Mouse (Mus musculus) midbrain, embryonic 10.5 days (tissue): ENCODE results near the gene Cdk13. TPM values are rescaled to one million over a fixed set of nuclear protein-coding genes. Genes with fewer than 3 reads are reported as not detected.

Experiments
- DNase-seq: peaks from one replicate; pipeline ENCODE4 v3.0.0-alpha.2; 2017; ENCODE audit warnings: low spot score
- H3K27ac ChIP-seq: fragments of 300-500 bp; sonication (generic); replicated peaks from 2 replicates; pipeline ENCODE4 v1.5.1; 2016; ENCODE audit warnings: mild to moderate bottlenecking
- H3K27me3 ChIP-seq: fragments of 300-500 bp; sonication (generic); 2 replicates; pipeline ENCODE4 v1.6.1; 2016; ENCODE audit warnings: low read depth, mild to moderate bottlenecking; ENCODE audit not compliant: poor library complexity, severe bottlenecking
- H3K36me3 ChIP-seq: fragments of 300-500 bp; sonication (generic); 2 replicates; pipeline ENCODE4 v1.6.1; 2016; ENCODE audit warnings: mild to moderate bottlenecking, moderate library complexity
- H3K4me1 ChIP-seq: fragments of 300-500 bp; sonication (generic); 2 replicates; pipeline ENCODE4 v1.6.1; 2016
- H3K4me3 ChIP-seq: fragments of 300-500 bp; sonication (generic); 2 replicates; pipeline ENCODE4 v1.5.1; 2016; ENCODE audit warnings: mild to moderate bottlenecking, moderate library complexity
- H3K9me3 ChIP-seq: fragments of 300-500 bp; sonication (generic); replicated peaks from 2 replicates; pipeline ENCODE4 v1.6.1; 2016; ENCODE audit warnings: mild to moderate bottlenecking
- WGBS: fragments of 180-500 bp; shearing (Covaris S2); methylation state at CpG from one replicate; pipeline ENCODE4 v1.1.7; 2016; 5-methylcytosine and 5-hydroxymethylcytosine counted together
- microRNA counts: library from miRNA; unstranded; fragments of <30 nt; microRNA quantifications from one replicate; lab custom pipeline; 2017
- microRNA-seq: library from miRNA; unstranded; fragments of <30 nt; microRNA quantifications from one replicate; pipeline ENCODE4, GENCODE M21; 2017
- polyA plus RNA-seq: library from polyadenylated mRNA; unstranded; fragments of >200 nt; fragmentation: Nextera tagmentation; extraction: Ambion mirVana; gene quantifications from 2 replicates; pipeline ENCODE4 v1.2.1, GENCODE M21; 2016

Gene Cdk13
- polyA plus RNA-seq, 1 experiment from 2014 or later = 11.2 TPM

DNA sequence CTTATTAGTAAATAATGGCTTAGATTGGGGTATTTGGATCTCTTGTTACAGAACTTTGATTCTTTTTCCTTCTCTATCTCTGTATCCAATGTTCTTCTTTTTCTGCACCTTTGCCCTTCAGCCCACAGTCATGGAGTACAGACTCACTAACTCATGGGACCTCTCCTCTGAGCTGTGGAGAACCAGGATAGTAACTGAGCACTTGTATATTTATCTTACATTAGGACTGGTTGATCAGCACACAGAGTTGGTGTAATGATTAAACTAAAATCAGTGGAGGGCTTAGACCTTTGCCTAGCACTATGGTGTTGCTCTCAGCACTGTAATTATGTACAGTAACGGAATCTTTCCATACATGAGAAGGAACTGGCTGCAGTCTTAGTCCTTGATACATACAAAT is 133.8 kb downstream of the Cdk13 start:
- 81% methylated on average over 1 of the region's 1 CpGs for WGBS
- no peak overlapping the region for H3K4me3 ChIP-seq

DNA sequence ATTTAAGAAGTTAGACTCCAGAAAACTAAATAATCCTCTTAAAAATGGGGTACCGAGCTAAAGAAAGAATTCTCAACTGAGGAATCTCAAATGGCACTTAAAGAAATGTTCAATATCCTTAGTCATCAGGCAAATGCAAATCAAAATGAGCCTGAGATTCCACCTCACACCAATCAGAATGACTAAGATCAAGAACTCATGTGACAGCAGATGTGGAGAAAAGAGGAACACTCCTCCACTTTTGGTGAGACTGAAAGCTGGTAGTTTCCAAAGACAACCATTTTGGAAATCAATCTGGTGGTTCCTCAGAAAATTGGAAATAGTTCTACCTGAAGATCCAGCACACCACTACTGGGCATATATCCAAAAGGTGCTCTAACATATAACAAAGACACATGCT is 137.5 kb downstream of the Cdk13 start:
- Histone ChIP-seq H3K27me3 (no peaks in the 10 kb centered on the region), H3K4me1 (no peaks in the 10 kb centered on the region), H3K27ac (no peak overlapping the region), H3K4me3 (no peak overlapping the region), H3K9me3 (no peaks in the 10 kb centered on the region), H3K36me3 (no peaks in the 10 kb centered on the region)
- WGBS = 86% methylated on average over 1 of the region's 1 CpGs
- DNase-seq = no peak

More for the DNA sequence above, 133.8 kb downstream of the Cdk13 start:
- Histone ChIP-seq H3K27me3 (no peaks in the 10 kb centered on the region), H3K36me3 (no peaks in the 10 kb centered on the region), H3K9me3 (no peaks in the 10 kb centered on the region), H3K4me1 (no peaks in the 10 kb centered on the region), H3K27ac (no peak overlapping the region)
- DNase-seq = no peak

MicroRNAs within 50 kb of the gene (microRNA counts, 519-probe panel; counts per million panel counts)
- not detected for microRNA mmu-miR-466i (lab: Ali Mortazavi, UCI)

Small RNA genes lying within 50 kb of the gene (microRNA-seq; reads per million reads assigned to microRNA genes)
- gene Mir466i = not detected

Other genes with a start within 250 kb of the Cdk13 start
- gene Mplkip, start 109.9 kb downstream of the Cdk13 start, polyA plus RNA-seq = 47.3 and 49.9 TPM in 2 replicates
- 2.7 and 3.9 TPM in 2 replicates for gene Sugct, start 109.5 kb downstream of the Cdk13 start, polyA plus RNA-seq
- 116 and 120 TPM in 2 replicates for gene Rala, start 139.1 kb upstream of the Cdk13 start, polyA plus RNA-seq
- 92.5 and 98.8 TPM in 2 replicates for gene Yae1d1, start 188.3 kb upstream of the Cdk13 start, polyA plus RNA-seq